Mouse (Mus musculus): Measurements from ENCODE around the gene Gsk3a.

GRCm38 (mm10) chr7:25269545-25270271 is 32.1 kb upstream of the Gsk3a start:
- TF ChIP-seq POLR2A (IDR thresholded peaks at IDR 0.05; ENCODE audit: control insufficient read depth, extremely low read depth, insufficient read depth, low read length, poor library complexity) (no peak), CTCF (IDR thresholded peaks at IDR 0.05; ENCODE audit: borderline replicate concordance, control insufficient read depth, extremely low read depth, insufficient read depth, low read length, poor library complexity) (no peak)

All from thymus, adult 2 months (tissue).